Mouse (Mus musculus): ENCODE results near the gene Gpkow.

- TF ChIP-seq GATA1 (IDR thresholded peaks at IDR 0.05; ENCODE audit: borderline replicate concordance, low read length): no peak
- no peak for TF ChIP-seq FLI1 (IDR thresholded peaks at IDR 0.05; ENCODE audit: low read length)
These were observed 411 bp upstream of the Gpkow start for GRCm38 (mm10) chrX:7696520-7696919.
